Mouse (Mus musculus) heart, postnatal 0 days (tissue): ENCODE results near the gene Traf7. TPM values are rescaled to one million over a fixed set of nuclear protein-coding genes. Genes with fewer than 3 reads are reported as not detected.

ENCODE experiments used
- ATAC-seq: fragments of 200-750 bp; cut with Nextera tagmentation; 2 replicates; pipeline ENCODE4 v1.8.0; 2017; ENCODE audit warnings: low read depth, moderate number of reproducible peaks, moderate library complexity; ENCODE audit not compliant: insufficient read depth
- DNase-seq: peaks from one replicate; pipeline ENCODE4 v3.0.0-alpha.2; 2016; ENCODE audit warnings: low spot score
- H3K27ac ChIP-seq: fragments of 300-500 bp; sonication (generic); 2 replicates; pipeline ENCODE4 v1.5.1; 2014; ENCODE audit warnings: low read depth, mild to moderate bottlenecking
- H3K27me3 ChIP-seq: fragments of 300-500 bp; sonication (generic); 2 replicates; pipeline ENCODE4 v1.6.1; 2014; ENCODE audit warnings: low read length, mixed read lengths; ENCODE audit not compliant: control insufficient read depth, insufficient read depth
- H3K36me3 ChIP-seq: fragments of 300-500 bp; sonication (generic); replicated peaks from 2 replicates; pipeline ENCODE4 v1.6.1; 2014; ENCODE audit warnings: low read length, mixed read lengths; ENCODE audit not compliant: control insufficient read depth, insufficient read depth
- H3K4me1 ChIP-seq: fragments of 300-500 bp; sonication (generic); 2 replicates; pipeline ENCODE4 v1.6.1; 2014; ENCODE audit warnings: antibody characterized with exemption; ENCODE audit not compliant: control insufficient read depth, insufficient read depth
- H3K4me2 ChIP-seq: fragments of 300-500 bp; sonication (generic); 2 replicates; pipeline ENCODE4 v1.6.1; 2014; ENCODE audit warnings: low read depth, mild to moderate bottlenecking, low read length, moderate library complexity
- H3K4me3 ChIP-seq: fragments of 300-500 bp; sonication (generic); 2 replicates; pipeline ENCODE4 v1.5.1; 2014; ENCODE audit warnings: low read depth, low read length
- H3K9ac ChIP-seq: fragments of 300-500 bp; sonication (generic); replicated peaks from 2 replicates; pipeline ENCODE4 v1.6.1; 2014; ENCODE audit warnings: low read depth, low read length, mixed read lengths
- H3K9me3 ChIP-seq: fragments of 300-500 bp; sonication (generic); replicated peaks from 2 replicates; pipeline ENCODE4 v1.6.1; 2016; ENCODE audit warnings: low read length; ENCODE audit not compliant: control insufficient read depth
- CTCF ChIP-seq: IDR thresholded peaks from 2 replicates; pipeline ENCODE4 v1.5.1; 2016; ENCODE audit warnings: antibody characterized with exemption, control low read depth, low read depth
- EP300 ChIP-seq: IDR thresholded peaks from 2 replicates; pipeline ENCODE4 v1.6.1; 2016; ENCODE audit warnings: antibody characterized with exemption, low read depth
- WGBS: fragments of 180-500 bp; shearing (Covaris S2); extraction: QIAGEN DNeasy Blood & Tissue Kit; methylation state at CpG from one replicate; pipeline ENCODE4 v1.1.7; 2014; 5-methylcytosine and 5-hydroxymethylcytosine counted together
- polyA plus RNA-seq: library from polyadenylated mRNA; unstranded; fragments of >200 nt; fragmentation: Nextera tagmentation; extraction: Ambion mirVana; gene quantifications from 2 replicates; pipeline ENCODE4 v1.2.1, GENCODE M21; 2015
- total RNA-seq: library from RNA; depleted of rRNA; stranded (reverse); fragments of >200 nt; gene quantifications from 2 replicates; pipeline ENCODE4 v1.2.3, GENCODE M21; 2014; ENCODE audit warnings: low replicate concordance

Traf7 gene
- total and polyA plus RNA-seq, 2 experiments from 2014 or later: 48.9 to 281 TPM

GRCm38 (mm10) chr17:24544613-24545012 is 16.9 kb upstream of the Traf7 start:
- H3K4me1 ChIP-seq: 0 out of 2 replicates have a peak, but pooled peaks cover 4% of the 10 kb centered on the region
- TF ChIP-seq CTCF (no peak), EP300 (no peak)
- H3K27ac ChIP-seq: no peak overlapping the region
- DNase-seq: no peak
- no peak overlapping the region for H3K4me2 ChIP-seq
- no peaks in the 10 kb centered on the region for H3K9me3 ChIP-seq
- ATAC-seq: no peak
- H3K36me3 ChIP-seq: no peaks in the 10 kb centered on the region
- H3K27me3 ChIP-seq: no peaks in the 10 kb centered on the region
- no peak overlapping the region for H3K4me3 ChIP-seq
- 18% methylated on average over 12 of the region's 12 CpGs for WGBS
- H3K9ac ChIP-seq: no peak overlapping the region; the same call in 1 of the 2 replicates

- Histone ChIP-seq H3K4me2 (no peak overlapping the region), H3K36me3 (no peaks in the 10 kb centered on the region), H3K9ac (no peak overlapping the region), H3K4me3 (no peak overlapping the region), H3K9me3 (no peaks in the 10 kb centered on the region), H3K4me1 (no peaks in the 10 kb centered on the region), H3K27me3 (no peaks in the 10 kb centered on the region), H3K27ac (no peak overlapping the region)
- peak; percentile 70 for TF ChIP-seq CTCF
- TF ChIP-seq EP300: no peak
- DNase-seq: peak; percentile 64
- ATAC-seq: peak; percentile 67
- 9% methylated on average over 3 of the region's 3 CpGs for WGBS
These were observed 12.6 kb upstream of the Traf7 start for GRCm38 (mm10) chr17:24540375-24540774.

- DNase-seq: no peak
- Histone ChIP-seq H3K27ac (no peak overlapping the region), H3K4me3 (no peak overlapping the region), H3K4me2 (no peak overlapping the region), H3K9me3 (no peaks in the 10 kb centered on the region), H3K36me3 (no peaks in the 10 kb centered on the region), H3K27me3 (no peaks in the 10 kb centered on the region), H3K4me1 (no peaks in the 10 kb centered on the region), H3K9ac (no peak overlapping the region)
- 62% methylated on average over 8 of the region's 8 CpGs for WGBS
- TF ChIP-seq CTCF (peak; percentile 58), EP300 (no peak)
- ATAC-seq: no peak
These were observed 11.2 kb upstream of the Traf7 start for GRCm38 (mm10) chr17:24538950-24539349.

- 34% methylated on average over 3 of the region's 3 CpGs for WGBS
- H3K9me3 ChIP-seq: no peaks in the 10 kb centered on the region
- no peaks in the 10 kb centered on the region for H3K27me3 ChIP-seq
- H3K4me3 ChIP-seq: no peak overlapping the region
- no peaks in the 10 kb centered on the region for H3K36me3 ChIP-seq
- TF ChIP-seq EP300: no peak
- TF ChIP-seq CTCF: no peak
- peaks cover 6% of the 10 kb centered on the region; the same call in 1 of the 2 replicates for H3K4me1 ChIP-seq
- H3K9ac ChIP-seq: no peak overlapping the region
- ATAC-seq: no peak
- no peak overlapping the region for H3K27ac ChIP-seq
- no peak for DNase-seq
- no peak overlapping the region for H3K4me2 ChIP-seq
These were observed 9.8 kb upstream of the Traf7 start for GRCm38 (mm10) chr17:24537536-24537935.

GRCm38 (mm10) chr17:24535300-24535699 is 7.6 kb upstream of the Traf7 start:
- Histone ChIP-seq H3K36me3 (0 out of 2 replicates have a peak, but pooled peaks cover 5% of the 10 kb centered on the region), H3K9me3 (no peaks in the 10 kb centered on the region), H3K4me3 (no peak overlapping the region), H3K27ac (no peak overlapping the region), H3K4me2 (no peak overlapping the region), H3K9ac (no peak overlapping the region), H3K4me1 (peaks cover 6% of the 10 kb centered on the region; the same call in 1 of the 2 replicates), H3K27me3 (no peaks in the 10 kb centered on the region)
- TF ChIP-seq EP300: no peak
- no peak for TF ChIP-seq CTCF
- DNase-seq (no peak), ATAC-seq (no peak)
- WGBS: 42% methylated on average over 5 of the region's 5 CpGs

- peak within 1 kb of the TSS; percentile 63 for H3K4me2 ChIP-seq
- peak within 1 kb of the TSS; percentile 9; the same call in 1 of the 2 replicates for H3K9ac ChIP-seq
- H3K27me3 ChIP-seq: no peaks in the 10 kb centered on the region
- H3K36me3 ChIP-seq: 0 out of 2 replicates have a peak, but pooled peaks cover 7% of the 10 kb centered on the region
- DNase-seq (no peak), ATAC-seq (no peak)
- no peaks in the 10 kb centered on the region for H3K9me3 ChIP-seq
- peaks cover 13% of the 10 kb centered on the region for H3K4me1 ChIP-seq
- H3K4me3 ChIP-seq: peak within 1 kb of the TSS; percentile 32
- WGBS: 91% methylated on average over 8 of the region's 8 CpGs
- H3K27ac ChIP-seq: no peak within 1 kb of the TSS
- no peak for TF ChIP-seq EP300
- no peak for TF ChIP-seq CTCF
These were observed 6.5 kb upstream of the Traf7 start, which contains the start of gene Rab26 for GRCm38 (mm10) chr17:24534160-24534718. Gene Rab26, minus strand, starts transcription at chr17:24534210.
